In the genomic region with DNA sequence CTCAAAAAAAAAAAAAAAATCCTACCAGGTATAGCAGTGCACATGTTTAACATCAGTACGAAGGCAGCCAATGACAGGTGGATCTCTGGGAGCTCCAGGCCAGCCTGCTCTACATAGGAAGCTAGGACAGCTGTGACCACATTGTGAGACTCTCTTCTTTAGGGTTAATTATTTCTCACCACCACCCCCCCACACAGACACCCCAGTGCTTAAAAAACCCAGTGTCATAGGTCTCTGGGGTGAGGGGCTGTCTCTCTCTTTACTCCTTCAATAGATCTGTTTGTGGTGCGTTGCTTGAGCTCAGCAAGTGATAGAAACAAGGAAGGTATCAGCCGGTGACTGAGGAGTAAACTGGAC, we compare ENCODE assay signal across 22 mouse cellular contexts.
A peak's percentile ranks its signal among the peaks of the same experiment; 100 is the strongest.
DNase-seq lines count a peak whose midpoint lies in the region; ATAC-seq and TF ChIP-seq lines count a peak whose summit lies in the region.
"Had no signal": no experiment of that assay in that cellular context is flagged by ENCODE, and none has a peak within 500 bp of the region (broad histone marks: within the 10 kb centered on the region; RNA-seq: fewer than 3 reads in every experiment).

No protein-coding gene starts in this region.

- no peaks in the 10 kb centered on the region for H3K36me3 ChIP-seq in heart, embryonic 11.5 days (ENCODE audit: control insufficient read depth, insufficient read depth, low read length)
- H3K36me3 ChIP-seq in heart, embryonic 16.5 days (ENCODE audit: control insufficient read depth, insufficient read depth), result no peaks in the 10 kb centered on the region
- peaks cover 0 to 66% of the 10 kb centered on the region in 2 experiments; a peak in 2 of 4 replicates for H3K36me3 ChIP-seq in MEL (ENCODE audit: control insufficient read depth in 1 of 2, insufficient read depth in 2 of 2, low read length in 2 of 2)
- H3K36me3 ChIP-seq: embryonic facial prominence, embryonic 10.5 days; forebrain, embryonic 10.5 days; G1E; hindbrain, embryonic 10.5 days; intestine, embryonic 15.5 days had no signal

- DNase-seq in heart, adult 18-20 months, result no peak
- no peak for DNase-seq in heart, adult 9 months (ENCODE audit: low spot score in 2 of 2)
- peak; percentile 37 for DNase-seq in CD4-positive helper T cell, adult 2 months (ENCODE audit: low read depth, low spot score)
- no peak for DNase-seq in MEL (ENCODE audit: low read depth, low spot score)
- DNase-seq: adrenal gland, postnatal 14 days; cerebellum, adult 2 months; cerebellum, postnatal 10 days; gastrocnemius, adult 2 months; gastrocnemius, postnatal 25 days; heart, postnatal 10 days; kidney, adult 18-20 months had no signal

- H3K4me3 ChIP-seq in heart, embryonic 11.5 days (ENCODE audit: low read depth, low read length), result no peak overlapping the region
- no peak overlapping the region for H3K4me3 ChIP-seq in heart, embryonic 16.5 days (ENCODE audit: low read length)
- H3K4me3 ChIP-seq in MEL (ENCODE audit: control insufficient read depth in 1 of 2, insufficient read depth in 1 of 2, low read depth in 2 of 2, low read length in 2 of 2), result peak overlapping the region in 1 of 2 experiments; percentile 1; a peak in 1 of 4 replicates
- H3K4me3 ChIP-seq: embryonic facial prominence, embryonic 10.5 days; erythroblast, embryonic 14.5 days; forebrain, embryonic 10.5 days; gastrocnemius, adult 2 months; hindbrain, embryonic 10.5 days; intestine, embryonic 15.5 days had no signal

- TF ChIP-seq CTCF in MEL (IDR thresholded peaks at IDR 0.05 in 2 of 3, conservative IDR thresholded peaks at IDR 0.05 in 1 of 3; ENCODE audit: control insufficient read depth in 1 of 3, insufficient read depth in 1 of 3, low read depth in 2 of 3, low read length in 3 of 3, poor library complexity in 1 of 3, severe bottlenecking in 1 of 3), result no peak

- TF ChIP-seq POLR2A in MEL (IDR thresholded peaks at IDR 0.05; ENCODE audit: control insufficient read depth in 1 of 2, insufficient read depth in 1 of 2, low read depth in 1 of 2, low read length in 2 of 2, poor library complexity in 1 of 2), result no peak

- peaks cover 2% of the 10 kb centered on the region for H3K79me2 ChIP-seq in MEL (ENCODE audit: control insufficient read depth, insufficient read depth, low read length, poor library complexity)

- H3K9ac ChIP-seq in heart, embryonic 11.5 days (ENCODE audit: low read depth, low read length), result no peak overlapping the region
- H3K9ac ChIP-seq in heart, embryonic 16.5 days (ENCODE audit: low read length), result no peak overlapping the region
- H3K9ac ChIP-seq in MEL (ENCODE audit: control insufficient read depth, low read depth, low read length, poor library complexity, severe bottlenecking), result peak overlapping the region; percentile 30
- H3K9ac ChIP-seq: hindbrain, embryonic 14.5 days; intestine, embryonic 15.5 days had no signal

- no peaks in the 10 kb centered on the region for H3K9me3 ChIP-seq in heart, embryonic 11.5 days (replicated peaks; ENCODE audit: control insufficient read depth, low read length)
- no peaks in the 10 kb centered on the region for H3K9me3 ChIP-seq in heart, embryonic 16.5 days (replicated peaks; ENCODE audit: control insufficient read depth, low read length)
- no peaks in the 10 kb centered on the region for H3K9me3 ChIP-seq in MEL (replicated peaks; ENCODE audit: insufficient read depth, low read length)
- H3K9me3 ChIP-seq: embryonic facial prominence, embryonic 10.5 days; forebrain, embryonic 10.5 days; hindbrain, embryonic 10.5 days; intestine, embryonic 15.5 days had no signal

- WGBS in heart, embryonic 11.5 days (ENCODE audit: insufficient replicate concordance), result 71% methylated on average over 3 of the region's 3 CpGs
- 56% methylated on average over 3 of the region's 3 CpGs for WGBS in heart, embryonic 16.5 days

- TF ChIP-seq EP300 in MEL (IDR thresholded peaks at IDR 0.05; ENCODE audit: low read depth in 1 of 2, low read length in 2 of 2), result no peak

- no peaks in the 10 kb centered on the region for H3K27me3 ChIP-seq in heart, embryonic 11.5 days (ENCODE audit: control insufficient read depth, insufficient read depth, low read length)
- no peaks in the 10 kb centered on the region for H3K27me3 ChIP-seq in heart, embryonic 16.5 days (ENCODE audit: control insufficient read depth, insufficient read depth, low read length)
- H3K27me3 ChIP-seq in MEL (ENCODE audit: control insufficient read depth in 1 of 2, insufficient read depth in 2 of 2, low read length in 2 of 2), result no peaks in the 10 kb centered on the region
- H3K27me3 ChIP-seq: intestine, embryonic 15.5 days had no signal

- no peak for TF ChIP-seq RAD21 in MEL (IDR thresholded peaks at IDR 0.05; ENCODE audit: low read depth, low read length)

- ATAC-seq in heart, embryonic 11.5 days (replicated peaks; ENCODE audit: insufficient number of reproducible peaks, low FRiP score, low TSS enrichment), result no peak
- 0 out of 2 replicates have a peak, but pooled peaks have one; percentile 11 for ATAC-seq in heart, embryonic 16.5 days (replicated peaks; ENCODE audit: extremely low read depth, insufficient read depth, low FRiP score)
- ATAC-seq in megakaryocyte progenitor cell, adult 5-6 weeks (replicated peaks; ENCODE audit: poor library complexity), result no peak
- ATAC-seq: forebrain, embryonic 14.5 days; intestine, embryonic 15.5 days had no signal

- H3K4me1 ChIP-seq in heart, embryonic 11.5 days (ENCODE audit: control insufficient read depth, insufficient read depth, low read length), result peaks cover 58% of the 10 kb centered on the region
- H3K4me1 ChIP-seq in heart, embryonic 16.5 days (ENCODE audit: control insufficient read depth, insufficient read depth, low read length), result peaks cover 69% of the 10 kb centered on the region
- peaks cover 55 to 71% of the 10 kb centered on the region in 2 experiments for H3K4me1 ChIP-seq in MEL (ENCODE audit: control insufficient read depth in 1 of 2, insufficient read depth in 2 of 2, low read length in 2 of 2)

- no peak overlapping the region for H3K4me2 ChIP-seq in heart, embryonic 11.5 days
- no peak overlapping the region for H3K4me2 ChIP-seq in heart, embryonic 16.5 days (ENCODE audit: low read depth, low read length)
- H3K4me2 ChIP-seq: hindbrain, embryonic 14.5 days; intestine, embryonic 15.5 days had no signal

- 0 out of 2 replicates have a peak overlapping the region, but pooled peaks have one; percentile 58 for H3K27ac ChIP-seq in heart, embryonic 11.5 days (ENCODE audit: low read depth, low read length)
- H3K27ac ChIP-seq in heart, embryonic 16.5 days (ENCODE audit: low read length), result peak overlapping the region; percentile 49
- peak overlapping the region; percentile 94 for H3K27ac ChIP-seq in MEL (ENCODE audit: control insufficient read depth, low read depth, low read length)
- H3K27ac ChIP-seq: embryonic facial prominence, embryonic 10.5 days; forebrain, embryonic 10.5 days; hindbrain, embryonic 10.5 days; hindbrain, embryonic 14.5 days; intestine, embryonic 15.5 days had no signal

TF ChIP-seq in MEL, 35 proteins besides CTCF, POLR2A, EP300 and RAD21:
- no peak for TF ChIP-seq TBP (IDR thresholded peaks at IDR 0.05; ENCODE audit: low read depth, low read length)
- no peak for TF ChIP-seq SIN3A (IDR thresholded peaks at IDR 0.05; ENCODE audit: low read length)
- no peak for TF ChIP-seq USF2 (IDR thresholded peaks at IDR 0.05; ENCODE audit: borderline replicate concordance in 1 of 2, insufficient read depth in 1 of 2, low read depth in 1 of 2, low read length in 2 of 2)
- no peak for TF ChIP-seq ETS1 (IDR thresholded peaks at IDR 0.05; ENCODE audit: low read depth, low read length)
- no peak for TF ChIP-seq TCF12 (IDR thresholded peaks at IDR 0.05; ENCODE audit: low read depth, low read length)
- TF ChIP-seq CHD1 (IDR thresholded peaks at IDR 0.05; ENCODE audit: low read depth, low read length), result peak; percentile 82; the same call in 1 of the 2 replicates
- TF ChIP-seq POLR2AphosphoS5 (IDR thresholded peaks at IDR 0.05; ENCODE audit: borderline replicate concordance, low read depth, low read length), result no peak
- TF ChIP-seq ZNF384 (IDR thresholded peaks at IDR 0.05; ENCODE audit: low read depth, low read length), result peak; percentile 59
